Mouse (Mus musculus): ENCODE data around the gene Kxd1. TPM values are rescaled to one million over a fixed set of nuclear protein-coding genes. Genes with fewer than 3 reads are reported as not detected.

Gene Kxd1
- total and polyA plus RNA-seq, 2 experiments from 2014 or later = 48.7 to 53.8 TPM

GRCm38 (mm10) chr8:70461765-70462515, 65.8 kb downstream of the Kxd1 start:
- no peak overlapping the region for H3K4me3 ChIP-seq (ENCODE audit: low read length)
- no peaks in the 10 kb centered on the region for H3K36me3 ChIP-seq (ENCODE audit: insufficient read depth, low read length)
- H3K4me2 ChIP-seq (ENCODE audit: low read depth, low read length) = no peak overlapping the region
- ATAC-seq (no peak), DNase-seq (ENCODE audit: low spot score) (no peak)
- no peaks in the 10 kb centered on the region for H3K9me3 ChIP-seq (ENCODE audit: low read length)
- no peak overlapping the region for H3K9ac ChIP-seq (replicated peaks; ENCODE audit: low read length)
- no peaks in the 10 kb centered on the region for H3K27me3 ChIP-seq (ENCODE audit: insufficient read depth, low read length)
- TF ChIP-seq CTCF (IDR thresholded peaks at IDR 0.05; ENCODE audit: low read depth) = no peak
- H3K27ac ChIP-seq = no peak overlapping the region
- WGBS = 84% methylated on average over 16 of the region's 16 CpGs
- H3K4me1 ChIP-seq (ENCODE audit: insufficient read depth, low read length) = 0 out of 2 replicates have a peak, but pooled peaks cover 3% of the 10 kb centered on the region

- no peaks in the 10 kb centered on the region for H3K9me3 ChIP-seq (ENCODE audit: low read length)
- no peak for TF ChIP-seq CTCF (IDR thresholded peaks at IDR 0.05; ENCODE audit: low read depth)
- WGBS = 70% methylated on average over 9 of the region's 9 CpGs
Observed at GRCm38 (mm10) chr8:70460606-70461005, 67.2 kb downstream of the Kxd1 start.

DNA sequence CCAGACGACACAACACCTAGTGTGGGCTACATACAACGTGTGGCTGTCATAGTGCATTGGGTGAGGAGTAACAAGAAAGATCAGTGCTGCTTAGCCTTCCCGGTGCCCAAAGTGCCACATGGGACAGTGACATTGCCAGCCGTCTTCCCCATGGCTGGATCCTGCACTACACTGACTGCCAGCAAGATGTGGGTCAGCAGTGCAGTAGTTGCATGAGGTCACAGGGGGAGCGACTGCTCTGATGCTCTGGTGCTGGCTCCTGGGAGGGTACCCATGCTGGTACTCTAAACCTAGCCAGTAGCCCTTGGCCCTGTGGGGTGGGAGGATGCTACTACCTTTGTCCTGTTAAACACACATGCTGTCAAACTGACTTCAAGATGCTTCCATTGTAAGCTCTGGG, 67.6 kb downstream of the Kxd1 start:
- H3K36me3 ChIP-seq (ENCODE audit: insufficient read depth, low read length) = no peaks in the 10 kb centered on the region
- no peak overlapping the region for H3K27ac ChIP-seq
- no peak for DNase-seq (ENCODE audit: low spot score)
- no peak overlapping the region for H3K4me3 ChIP-seq (ENCODE audit: low read length)
- H3K4me2 ChIP-seq (ENCODE audit: low read depth, low read length) = no peak overlapping the region
- no peak for TF ChIP-seq CTCF (IDR thresholded peaks at IDR 0.05; ENCODE audit: low read depth)
- 82% methylated on average over 5 of the region's 5 CpGs for WGBS
- no peak for ATAC-seq
- no peaks in the 10 kb centered on the region for H3K9me3 ChIP-seq (ENCODE audit: low read length)
- no peak overlapping the region for H3K9ac ChIP-seq (replicated peaks; ENCODE audit: low read length)
- 0 out of 2 replicates have a peak, but pooled peaks cover 3% of the 10 kb centered on the region for H3K4me1 ChIP-seq (ENCODE audit: insufficient read depth, low read length)
- no peaks in the 10 kb centered on the region for H3K27me3 ChIP-seq (ENCODE audit: insufficient read depth, low read length)

More at GRCm38 (mm10) chr8:70460606-70461005, 67.2 kb downstream of the Kxd1 start:
- no peaks in the 10 kb centered on the region for H3K36me3 ChIP-seq (ENCODE audit: insufficient read depth, low read length)
- no peaks in the 10 kb centered on the region for H3K27me3 ChIP-seq (ENCODE audit: insufficient read depth, low read length)
- no peak for DNase-seq (ENCODE audit: low spot score)
- no peak overlapping the region for H3K4me2 ChIP-seq (ENCODE audit: low read depth, low read length)
- no peak overlapping the region for H3K27ac ChIP-seq
- ATAC-seq = no peak
- no peak overlapping the region for H3K9ac ChIP-seq (replicated peaks; ENCODE audit: low read length)
- H3K4me1 ChIP-seq (ENCODE audit: insufficient read depth, low read length) = 0 out of 2 replicates have a peak, but pooled peaks cover 3% of the 10 kb centered on the region
- H3K4me3 ChIP-seq (ENCODE audit: low read length) = no peak overlapping the region

- H3K9me3 ChIP-seq (ENCODE audit: low read length) = no peaks in the 10 kb centered on the region
- H3K4me2 ChIP-seq (ENCODE audit: low read depth, low read length) = no peak overlapping the region
- H3K4me3 ChIP-seq (ENCODE audit: low read length) = no peak overlapping the region
- DNase-seq (ENCODE audit: low spot score) (no peak), ATAC-seq (no peak)
- no peaks in the 10 kb centered on the region for H3K36me3 ChIP-seq (ENCODE audit: insufficient read depth, low read length)
- H3K9ac ChIP-seq (replicated peaks; ENCODE audit: low read length) = no peak overlapping the region
- WGBS = 95% methylated on average over 2 of the region's 2 CpGs
- TF ChIP-seq CTCF (IDR thresholded peaks at IDR 0.05; ENCODE audit: low read depth) = peak; percentile 16; the same call in 1 of the 2 replicates
- no peaks in the 10 kb centered on the region for H3K27me3 ChIP-seq (ENCODE audit: insufficient read depth, low read length)
- no peak overlapping the region for H3K27ac ChIP-seq
- H3K4me1 ChIP-seq (ENCODE audit: insufficient read depth, low read length) = 0 out of 2 replicates have a peak, but pooled peaks cover 3% of the 10 kb centered on the region
Observed at GRCm38 (mm10) chr8:70459636-70460035, 68.1 kb downstream of the Kxd1 start.

- DNase-seq (ENCODE audit: low spot score) (no peak), ATAC-seq (no peak)
- H3K4me2 ChIP-seq (ENCODE audit: low read depth, low read length) = no peak overlapping the region
- no peaks in the 10 kb centered on the region for H3K36me3 ChIP-seq (ENCODE audit: insufficient read depth, low read length)
- 0 out of 2 replicates have a peak, but pooled peaks cover 3% of the 10 kb centered on the region for H3K4me1 ChIP-seq (ENCODE audit: insufficient read depth, low read length)
- no peaks in the 10 kb centered on the region for H3K9me3 ChIP-seq (ENCODE audit: low read length)
- 0 out of 2 replicates have a peak overlapping the region, but pooled peaks have one; percentile 24 for H3K9ac ChIP-seq (replicated peaks; ENCODE audit: low read length)
- no peaks in the 10 kb centered on the region for H3K27me3 ChIP-seq (ENCODE audit: insufficient read depth, low read length)
- no peak overlapping the region for H3K4me3 ChIP-seq (ENCODE audit: low read length)
- no peak for TF ChIP-seq CTCF (IDR thresholded peaks at IDR 0.05; ENCODE audit: low read depth)
- 94% methylated on average over 3 of the region's 3 CpGs for WGBS
- H3K27ac ChIP-seq = no peak overlapping the region
Observed at GRCm38 (mm10) chr8:70458462-70458861, 69.3 kb downstream of the Kxd1 start.

Other genes with a start within 250 kb of the Kxd1 start
- 40.3 and 42.3 TPM in 2 replicates for gene Homer3, start 245.1 kb downstream of the Kxd1 start, total RNA-seq (2014; rRNA removed)
- 20.4 and 21.2 TPM in 2 replicates for gene Homer3, start 245.1 kb downstream of the Kxd1 start, polyA plus RNA-seq (2015; fragmentation: Nextera tagmentation; extraction: Ambion mirVana)
- gene Ddx49, start 225.5 kb downstream of the Kxd1 start, total RNA-seq (2014; rRNA removed) = 36.4 and 53.8 TPM in 2 replicates
- gene Ddx49, start 225.5 kb downstream of the Kxd1 start, polyA plus RNA-seq (2015; fragmentation: Nextera tagmentation; extraction: Ambion mirVana) = 40.4 and 47.5 TPM in 2 replicates
- 126 and 159 TPM in 2 replicates for gene Cope, start 225.4 kb downstream of the Kxd1 start, total RNA-seq (2014; rRNA removed)
- gene Cope, start 225.4 kb downstream of the Kxd1 start, polyA plus RNA-seq (2015; fragmentation: Nextera tagmentation; extraction: Ambion mirVana) = 286 and 291 TPM in 2 replicates
- 92.5 and 101 TPM in 2 replicates for gene Cers1, start 212.2 kb downstream of the Kxd1 start, total RNA-seq (2014; rRNA removed)
- gene Cers1, start 212.2 kb downstream of the Kxd1 start, polyA plus RNA-seq (2015; fragmentation: Nextera tagmentation; extraction: Ambion mirVana) = 43.4 and 45.5 TPM in 2 replicates
- gene Gdf1, start 198.1 kb downstream of the Kxd1 start, total RNA-seq (2014; rRNA removed) = 5.3 and 8.4 TPM in 2 replicates
- gene Gdf1, start 198.1 kb downstream of the Kxd1 start, polyA plus RNA-seq (2015; fragmentation: Nextera tagmentation; extraction: Ambion mirVana) = 6.0 and 6.9 TPM in 2 replicates
- 40.4 and 48.4 TPM in 2 replicates for gene Upf1, start 174.7 kb downstream of the Kxd1 start, total RNA-seq (2014; rRNA removed)
- gene Upf1, start 174.7 kb downstream of the Kxd1 start, polyA plus RNA-seq (2015; fragmentation: Nextera tagmentation; extraction: Ambion mirVana) = 8.6 and 10.3 TPM in 2 replicates
- 0.21 and 0.29 TPM in 2 replicates for gene Comp, start 154.4 kb downstream of the Kxd1 start, total RNA-seq (2014; rRNA removed)
- gene Comp, start 154.4 kb downstream of the Kxd1 start, polyA plus RNA-seq (2015; fragmentation: Nextera tagmentation; extraction: Ambion mirVana) = 0.25 and 0.33 TPM in 2 replicates
- 51.8 and 54.0 TPM in 2 replicates for gene Crtc1, start 88.4 kb downstream of the Kxd1 start, total RNA-seq (2014; rRNA removed)
- gene Crtc1, start 88.4 kb downstream of the Kxd1 start, polyA plus RNA-seq (2015; fragmentation: Nextera tagmentation; extraction: Ambion mirVana) = 31.5 and 39.3 TPM in 2 replicates
- gene Klhl26, start 51.0 kb downstream of the Kxd1 start, total RNA-seq (2014; rRNA removed) = 61.8 and 65.4 TPM in 2 replicates
- gene Klhl26, start 51.0 kb downstream of the Kxd1 start, polyA plus RNA-seq (2015; fragmentation: Nextera tagmentation; extraction: Ambion mirVana) = 33.6 and 35.8 TPM in 2 replicates
- gene Tmem59l, start 40.6 kb downstream of the Kxd1 start, total RNA-seq (2014; rRNA removed) = 196 and 198 TPM in 2 replicates
- 191 and 205 TPM in 2 replicates for gene Tmem59l, start 40.6 kb downstream of the Kxd1 start, polyA plus RNA-seq (2015; fragmentation: Nextera tagmentation; extraction: Ambion mirVana)
- 6.5 and 26.7 TPM in 2 replicates for gene Crlf1, start 34.8 kb downstream of the Kxd1 start, total RNA-seq (2014; rRNA removed)
- 16.3 and 17.3 TPM in 2 replicates for gene Crlf1, start 34.8 kb downstream of the Kxd1 start, polyA plus RNA-seq (2015; fragmentation: Nextera tagmentation; extraction: Ambion mirVana)
- gene Rex1bd, start 21.2 kb downstream of the Kxd1 start, total RNA-seq (2014; rRNA removed) = 140 TPM in 2 replicates
- 188 and 190 TPM in 2 replicates for gene Rex1bd, start 21.2 kb downstream of the Kxd1 start, polyA plus RNA-seq (2015; fragmentation: Nextera tagmentation; extraction: Ambion mirVana)
- gene Uba52, start 17.2 kb downstream of the Kxd1 start, total RNA-seq (2014; rRNA removed) = 510 and 535 TPM in 2 replicates
- gene Uba52, start 17.2 kb downstream of the Kxd1 start, polyA plus RNA-seq (2015; fragmentation: Nextera tagmentation; extraction: Ambion mirVana) = 717 and 784 TPM in 2 replicates
- 532 and 593 TPM in 2 replicates for gene Fkbp8, start 232 bp downstream of the Kxd1 start, total RNA-seq (2014; rRNA removed)
- 343 and 360 TPM in 2 replicates for gene Fkbp8, start 232 bp downstream of the Kxd1 start, polyA plus RNA-seq (2015; fragmentation: Nextera tagmentation; extraction: Ambion mirVana)
- gene Ell, start 11.5 kb upstream of the Kxd1 start, total RNA-seq (2014; rRNA removed) = 15.6 and 16.7 TPM in 2 replicates
- gene Ell, start 11.5 kb upstream of the Kxd1 start, polyA plus RNA-seq (2015; fragmentation: Nextera tagmentation; extraction: Ambion mirVana) = 10.0 and 10.8 TPM in 2 replicates
- 152 and 207 TPM in 2 replicates for gene Isyna1, start 66.4 kb upstream of the Kxd1 start, total RNA-seq (2014; rRNA removed)
- 99.3 and 113 TPM in 2 replicates for gene Isyna1, start 66.4 kb upstream of the Kxd1 start, polyA plus RNA-seq (2015; fragmentation: Nextera tagmentation; extraction: Ambion mirVana)
- 248 and 349 TPM in 2 replicates for gene Ssbp4, start 80.9 kb upstream of the Kxd1 start, total RNA-seq (2014; rRNA removed)
- 188 and 189 TPM in 2 replicates for gene Ssbp4, start 80.9 kb upstream of the Kxd1 start, polyA plus RNA-seq (2015; fragmentation: Nextera tagmentation; extraction: Ambion mirVana)
- 0.65 and 3.3 TPM in 2 replicates for gene Lrrc25, start 88.2 kb upstream of the Kxd1 start, total RNA-seq (2014; rRNA removed)
- 1.3 and 1.5 TPM in 2 replicates for gene Lrrc25, start 88.2 kb upstream of the Kxd1 start, polyA plus RNA-seq (2015; fragmentation: Nextera tagmentation; extraction: Ambion mirVana)
- gene Gdf15, start 104.5 kb upstream of the Kxd1 start, total RNA-seq (2014; rRNA removed) = 1.7 TPM in 1 of 2 replicates, not detected in the other
- gene Gdf15, start 104.5 kb upstream of the Kxd1 start, polyA plus RNA-seq (2015; fragmentation: Nextera tagmentation; extraction: Ambion mirVana) = 0.25 and 0.41 TPM in 2 replicates
- 65.7 and 68.4 TPM in 2 replicates for gene Pgpep1, start 132.4 kb upstream of the Kxd1 start, total RNA-seq (2014; rRNA removed)
- 44.2 and 56.5 TPM in 2 replicates for gene Pgpep1, start 132.4 kb upstream of the Kxd1 start, polyA plus RNA-seq (2015; fragmentation: Nextera tagmentation; extraction: Ambion mirVana)
- 301 and 453 TPM in 2 replicates for gene Lsm4, start 145.3 kb upstream of the Kxd1 start, total RNA-seq (2014; rRNA removed)
- gene Lsm4, start 145.3 kb upstream of the Kxd1 start, polyA plus RNA-seq (2015; fragmentation: Nextera tagmentation; extraction: Ambion mirVana) = 188 and 190 TPM in 2 replicates
- gene Jund, start 171.0 kb upstream of the Kxd1 start, total RNA-seq (2014; rRNA removed) = 486 and 650 TPM in 2 replicates
- gene Jund, start 171.0 kb upstream of the Kxd1 start, polyA plus RNA-seq (2015; fragmentation: Nextera tagmentation; extraction: Ambion mirVana) = 90.4 and 96.3 TPM in 2 replicates
- 0.05 and 0.18 TPM in 2 replicates for gene Iqcn, start 175.5 kb upstream of the Kxd1 start, total RNA-seq (2014; rRNA removed)
- 0.05 and 0.08 TPM in 2 replicates for gene Iqcn, start 175.5 kb upstream of the Kxd1 start, polyA plus RNA-seq (2015; fragmentation: Nextera tagmentation; extraction: Ambion mirVana)
- not detected in 2 replicates for gene Gm3336, start 190.6 kb upstream of the Kxd1 start, total RNA-seq (2014; rRNA removed)
- not detected in 2 replicates for gene Gm3336, start 190.6 kb upstream of the Kxd1 start, polyA plus RNA-seq (2015; fragmentation: Nextera tagmentation; extraction: Ambion mirVana)
- 0.26 and 0.72 TPM in 2 replicates for gene Pde4c, start 195.8 kb upstream of the Kxd1 start, total RNA-seq (2014; rRNA removed)
- 0.20 and 0.31 TPM in 2 replicates for gene Pde4c, start 195.8 kb upstream of the Kxd1 start, polyA plus RNA-seq (2015; fragmentation: Nextera tagmentation; extraction: Ambion mirVana)
- 610 and 693 TPM in 2 replicates for gene Rab3a, start 226.7 kb upstream of the Kxd1 start, total RNA-seq (2014; rRNA removed)
- 693 and 724 TPM in 2 replicates for gene Rab3a, start 226.7 kb upstream of the Kxd1 start, polyA plus RNA-seq (2015; fragmentation: Nextera tagmentation; extraction: Ambion mirVana)
- 37.2 and 53.9 TPM in 2 replicates for gene Mpv17l2, start 233.0 kb upstream of the Kxd1 start, total RNA-seq (2014; rRNA removed)
- 56.1 and 63.3 TPM in 2 replicates for gene Mpv17l2, start 233.0 kb upstream of the Kxd1 start, polyA plus RNA-seq (2015; fragmentation: Nextera tagmentation; extraction: Ambion mirVana)
- 162 and 176 TPM in 2 replicates for gene Pik3r2, start 248.8 kb upstream of the Kxd1 start, total RNA-seq (2014; rRNA removed)
- gene Pik3r2, start 248.8 kb upstream of the Kxd1 start, polyA plus RNA-seq (2015; fragmentation: Nextera tagmentation; extraction: Ambion mirVana) = 101 and 103 TPM in 2 replicates